Mouse (Mus musculus) heart, embryonic 14.5 days (tissue): ENCODE measurements around the gene Ttyh1. TPM values are rescaled to one million over a fixed set of nuclear protein-coding genes. Genes with fewer than 3 reads are reported as not detected.

Experiments used
- ATAC-seq: fragments of 200-750 bp; cut with Nextera tagmentation; 2 replicates; pipeline ENCODE4 v1.8.0; 2017; ENCODE audit warnings: low read depth, moderate TSS enrichment; ENCODE audit not compliant: insufficient number of reproducible peaks, insufficient read depth, low FRiP score
- H3K27ac ChIP-seq, 2 experiments: fragments of 200-500 bp in 1 of 2; fragments of 300-500 bp in 1 of 2; sonication (generic) in 1 of 2; replicated peaks in 1 of 2; 2 replicates each; pipeline ENCODE4 v1.5.1; 2012 to 2014; ENCODE audit warnings: low read depth in 2 of 2, low read length in 2 of 2, control low read depth in 1 of 2, mild to moderate bottlenecking in 1 of 2, mixed read lengths in 1 of 2; ENCODE audit not compliant: control insufficient read depth in 1 of 2, insufficient read depth in 1 of 2
- H3K27me3 ChIP-seq: fragments of 300-500 bp; sonication (generic); 2 replicates; pipeline ENCODE4 v1.6.1; 2014; ENCODE audit warnings: mild to moderate bottlenecking, low read length, control low read depth; ENCODE audit not compliant: control insufficient read depth, insufficient read depth
- H3K36me3 ChIP-seq: fragments of 300-500 bp; sonication (generic); 2 replicates; pipeline ENCODE4 v1.6.1; 2014; ENCODE audit warnings: mild to moderate bottlenecking, control low read depth, low read length, mixed read lengths; ENCODE audit not compliant: control insufficient read depth, insufficient read depth
- H3K4me1 ChIP-seq, 2 experiments: fragments of 200-500 bp in 1 of 2; fragments of 300-500 bp in 1 of 2; sonication (generic) in 1 of 2; 2 replicates each; pipeline ENCODE4 v1.6.1; 2012 to 2014; ENCODE audit warnings: low read length in 2 of 2, control low read depth in 1 of 2, mixed read lengths in 1 of 2; ENCODE audit not compliant: control insufficient read depth in 2 of 2, insufficient read depth in 2 of 2
- H3K4me2 ChIP-seq: fragments of 300-500 bp; sonication (generic); 2 replicates; pipeline ENCODE4 v1.6.1; 2014; ENCODE audit warnings: mild to moderate bottlenecking, low read length
- H3K4me3 ChIP-seq, 2 experiments: fragments of 200-500 bp in 1 of 2; fragments of 300-500 bp in 1 of 2; sonication (generic) in 1 of 2; 2 replicates each; pipeline ENCODE4 v1.5.1; 2012 to 2014; ENCODE audit warnings: low read length in 2 of 2, mild to moderate bottlenecking in 2 of 2, control low read depth in 1 of 2, low read depth in 1 of 2, moderate library complexity in 1 of 2; ENCODE audit not compliant: control insufficient read depth in 1 of 2, insufficient read depth in 1 of 2
- H3K9ac ChIP-seq: fragments of 300-500 bp; sonication (generic); 2 replicates; pipeline ENCODE4 v1.6.1; 2014; ENCODE audit warnings: mild to moderate bottlenecking, low read length
- H3K9me3 ChIP-seq: fragments of 300-500 bp; sonication (generic); 2 replicates; pipeline ENCODE4 v1.6.1; 2016; ENCODE audit warnings: low read length, control low read depth; ENCODE audit not compliant: control insufficient read depth
- WGBS: fragments of 180-500 bp; shearing (Covaris S2); extraction: QIAGEN DNeasy Blood & Tissue Kit; methylation state at CpG from one replicate; pipeline ENCODE4 v1.1.7; 2014; 5-methylcytosine and 5-hydroxymethylcytosine counted together
- polyA plus RNA-seq: library from polyadenylated mRNA; unstranded; fragments of >200 nt; fragmentation: Nextera tagmentation; extraction: Ambion mirVana; gene quantifications from 2 replicates; pipeline ENCODE4 v1.2.1, GENCODE M21; 2014

Gene Ttyh1
- polyA plus RNA-seq, result 0.70 and 0.72 TPM in 2 replicates

DNA sequence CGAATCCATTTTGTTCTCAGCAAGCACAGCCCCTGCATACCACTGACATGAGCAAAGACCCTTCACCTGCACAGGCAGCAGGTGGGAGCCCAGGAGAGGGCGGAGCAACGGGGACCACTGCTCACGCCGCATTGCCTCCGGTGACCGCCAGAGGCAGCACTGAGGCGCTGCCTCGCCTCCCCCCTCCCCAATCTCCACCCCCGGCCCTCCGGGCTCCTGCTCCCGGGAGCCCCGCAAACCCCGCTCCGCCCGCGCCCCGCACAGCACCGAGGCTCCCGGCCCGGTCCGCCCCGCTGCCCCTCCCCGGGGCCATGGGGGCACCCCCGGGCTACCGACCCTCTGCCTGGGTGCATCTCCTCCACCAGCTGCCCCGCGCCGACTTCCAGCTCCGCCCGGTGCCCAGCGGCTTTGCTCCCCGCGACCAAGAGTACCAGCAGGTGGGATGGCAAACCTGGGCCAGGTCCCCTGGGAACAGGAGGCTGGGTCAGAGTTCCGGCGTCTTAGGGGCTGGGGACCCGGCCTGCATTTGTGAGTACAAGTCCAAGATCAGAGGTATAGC, at the start of gene Ttyh1:
Ttyh1 (plus strand) TSS at position 65 of the 559 bp plus-strand sequence.
- Histone ChIP-seq H3K4me1 (peaks cover under 1 to 6% of the 10 kb centered on the region in 2 experiments; a peak in 3 of 4 replicates), H3K27me3 (peaks cover 40% of the 10 kb centered on the region), H3K27ac (no peak within 1 kb of the TSS), H3K4me2 (peak within 1 kb of the TSS; percentile 62), H3K9me3 (no peaks in the 10 kb centered on the region), H3K4me3 (peak within 1 kb of the TSS; percentile 30 to 32; a peak in 3 of 4 replicates), H3K36me3 (no peaks in the 10 kb centered on the region), H3K9ac (no peak within 1 kb of the TSS)
- 2% methylated on average over 37 of the region's 37 CpGs for WGBS
- ATAC-seq, result no peak

- Histone ChIP-seq H3K9me3 (no peaks in the 10 kb centered on the region), H3K4me1 (no peaks in the 10 kb centered on the region), H3K27ac (no peak overlapping the region), H3K9ac (no peak overlapping the region), H3K36me3 (no peaks in the 10 kb centered on the region), H3K4me3 (no peak overlapping the region), H3K4me2 (no peak overlapping the region), H3K27me3 (no peaks in the 10 kb centered on the region)
- ATAC-seq, result no peak
- WGBS, result 77% methylated on average over 6 of the region's 6 CpGs
Measured at GRCm38 (mm10) chr7:4071066-4071465, 48.1 kb upstream of the Ttyh1 start.

DNA sequence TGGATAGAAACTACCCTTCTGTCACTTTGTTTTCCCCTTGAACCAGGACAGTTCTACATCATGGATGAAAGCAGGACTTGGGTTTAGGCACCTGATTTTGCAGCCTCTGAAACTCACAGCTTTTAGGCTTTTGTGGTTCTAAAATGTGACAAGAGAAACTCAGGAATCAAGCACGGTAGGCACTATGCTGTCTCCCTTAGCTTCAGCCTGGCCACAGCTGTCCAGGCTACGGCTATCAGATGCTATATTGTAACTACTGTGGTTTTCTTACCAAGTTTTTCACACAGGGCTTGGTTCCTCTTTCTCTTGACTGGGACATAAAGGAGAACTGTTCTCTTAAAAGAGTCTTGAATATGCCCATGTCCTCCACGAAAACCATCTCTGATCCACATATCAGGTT, 46.1 kb upstream of the Ttyh1 start:
- Histone ChIP-seq H3K9ac (no peak overlapping the region), H3K27me3 (no peaks in the 10 kb centered on the region), H3K27ac (no peak overlapping the region), H3K4me1 (no peaks in the 10 kb centered on the region), H3K9me3 (no peaks in the 10 kb centered on the region), H3K4me3 (no peak overlapping the region), H3K4me2 (no peak overlapping the region), H3K36me3 (no peaks in the 10 kb centered on the region)
- no peak for ATAC-seq
- WGBS, result 68% methylated on average over 3 of the region's 3 CpGs

DNA sequence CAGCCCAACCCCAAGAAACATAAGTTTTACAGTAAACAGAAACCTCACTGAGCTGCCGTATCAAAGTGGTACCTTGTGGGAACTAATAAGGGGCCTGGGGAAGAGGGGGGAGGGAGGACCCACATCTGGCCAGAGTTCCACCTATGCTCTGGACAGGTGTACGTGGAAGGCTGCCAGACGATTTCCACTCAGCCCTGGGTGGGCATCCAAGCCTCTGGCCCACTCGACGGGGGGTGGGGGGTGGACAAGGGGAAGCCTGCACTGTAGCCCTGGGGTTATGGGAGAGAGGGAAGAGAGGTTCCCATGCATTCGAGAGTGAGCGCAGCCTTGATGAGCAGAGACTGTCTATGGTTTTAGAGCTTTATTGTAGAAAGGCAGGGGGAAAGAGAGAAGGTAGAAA, 39.7 kb upstream of the Ttyh1 start:
- 77% methylated on average over 7 of the region's 7 CpGs for WGBS
- Histone ChIP-seq H3K9me3 (no peaks in the 10 kb centered on the region), H3K4me3 (no peak overlapping the region), H3K36me3 (no peaks in the 10 kb centered on the region), H3K4me2 (no peak overlapping the region), H3K27ac (no peak overlapping the region), H3K4me1 (no peaks in the 10 kb centered on the region), H3K9ac (no peak overlapping the region), H3K27me3 (no peaks in the 10 kb centered on the region)
- no peak for ATAC-seq

- Histone ChIP-seq H3K4me2 (no peak overlapping the region), H3K27ac (no peak overlapping the region), H3K4me3 (no peak overlapping the region), H3K9ac (no peak overlapping the region), H3K9me3 (no peaks in the 10 kb centered on the region), H3K4me1 (no peaks in the 10 kb centered on the region), H3K36me3 (no peaks in the 10 kb centered on the region), H3K27me3 (no peaks in the 10 kb centered on the region)
- WGBS, result 79% methylated on average over 4 of the region's 4 CpGs
- no peak for ATAC-seq
Measured at GRCm38 (mm10) chr7:4080552-4080951, 38.7 kb upstream of the Ttyh1 start.

GRCm38 (mm10) chr7:4081706-4082105, 37.5 kb upstream of the Ttyh1 start:
- Histone ChIP-seq H3K4me3 (no peak overlapping the region), H3K27ac (no peak overlapping the region), H3K4me1 (no peaks in the 10 kb centered on the region), H3K9me3 (no peaks in the 10 kb centered on the region), H3K27me3 (no peaks in the 10 kb centered on the region), H3K4me2 (no peak overlapping the region), H3K9ac (no peak overlapping the region), H3K36me3 (no peaks in the 10 kb centered on the region)
- no peak for ATAC-seq

- H3K9me3 ChIP-seq, result no peaks in the 10 kb centered on the region
- no peak for ATAC-seq
- H3K36me3 ChIP-seq, result no peaks in the 10 kb centered on the region
- no peak overlapping the region for H3K27ac ChIP-seq
- H3K4me3 ChIP-seq, result no peak overlapping the region
- no peak overlapping the region for H3K9ac ChIP-seq
- no peaks in the 10 kb centered on the region for H3K27me3 ChIP-seq
- H3K4me1 ChIP-seq, result no peaks in the 10 kb centered on the region
- H3K4me2 ChIP-seq, result no peak overlapping the region
- 26% methylated on average over 2 of the region's 2 CpGs for WGBS
Measured at GRCm38 (mm10) chr7:4082804-4083203, 36.4 kb upstream of the Ttyh1 start.

DNA sequence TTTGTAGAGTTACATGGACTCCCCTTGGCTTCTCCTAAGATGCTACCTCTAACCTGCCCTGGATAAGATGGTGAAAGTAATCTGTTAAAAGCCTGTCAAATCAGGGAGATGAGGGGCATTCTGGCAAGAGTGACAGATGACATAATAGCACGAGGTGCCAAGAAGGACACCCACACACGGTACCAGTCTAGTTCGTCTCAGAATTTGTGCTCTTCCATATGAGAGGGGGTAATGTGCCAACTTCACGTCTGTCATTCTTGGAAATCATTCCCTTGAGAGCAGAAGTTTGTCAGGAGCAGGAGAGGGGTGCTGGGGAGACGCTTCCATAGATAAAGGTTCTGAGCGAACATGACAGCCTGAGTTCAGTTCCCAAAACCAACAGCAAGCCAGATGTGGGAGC, 35.0 kb upstream of the Ttyh1 start:
- H3K36me3 ChIP-seq, result no peaks in the 10 kb centered on the region
- H3K4me2 ChIP-seq, result no peak overlapping the region
- H3K27me3 ChIP-seq, result no peaks in the 10 kb centered on the region
- H3K4me1 ChIP-seq, result no peaks in the 10 kb centered on the region
- no peak for ATAC-seq
- no peak overlapping the region for H3K9ac ChIP-seq
- H3K27ac ChIP-seq, result no peak overlapping the region
- no peak overlapping the region for H3K4me3 ChIP-seq
- no peaks in the 10 kb centered on the region for H3K9me3 ChIP-seq
- WGBS, result 57% methylated on average over 6 of the region's 6 CpGs
